Mouse (Mus musculus): ENCODE measurements around the gene Liph. TPM values are rescaled to one million over a fixed set of nuclear protein-coding genes. Genes with fewer than 3 reads are reported as not detected.

Gene Liph
- polyA plus RNA-seq, 1 experiment from 2014 or later: 8.7 TPM

DNA sequence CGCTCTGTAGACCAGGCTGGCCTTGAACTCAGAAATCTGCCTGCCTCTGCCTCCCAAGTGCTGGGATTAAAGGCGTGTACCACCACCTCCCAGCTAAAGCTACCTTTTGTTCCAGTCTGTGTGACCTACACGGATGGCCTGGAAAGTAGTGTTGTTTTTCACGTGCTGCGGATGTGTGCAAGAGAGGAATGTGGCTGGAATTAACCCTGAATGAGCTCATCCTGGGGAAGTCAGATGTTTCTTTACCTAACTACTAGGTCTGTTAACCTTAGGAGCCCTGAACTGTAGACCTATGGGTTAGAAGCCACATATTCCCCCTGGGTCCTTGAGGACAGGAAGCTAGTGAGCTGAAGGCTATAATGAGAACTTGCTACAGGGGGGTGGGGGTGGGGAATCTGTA, 7.5 kb downstream of the Liph start:
- H3K27ac ChIP-seq (ENCODE audit: low read depth): no peak overlapping the region
- ATAC-seq (replicated peaks; ENCODE audit: low FRiP score, low TSS enrichment, low read depth): no peak
- H3K9ac ChIP-seq (ENCODE audit: low read length): no peak overlapping the region
- no peaks in the 10 kb centered on the region for H3K36me3 ChIP-seq (ENCODE audit: control insufficient read depth, insufficient read depth, low read length)
- H3K4me2 ChIP-seq (ENCODE audit: low read length): no peak overlapping the region
- no peaks in the 10 kb centered on the region for H3K27me3 ChIP-seq (replicated peaks; ENCODE audit: control insufficient read depth, insufficient read depth, low read length)
- H3K4me3 ChIP-seq (ENCODE audit: low read depth, low read length): no peak overlapping the region
- DNase-seq (ENCODE audit: low spot score): no peak
- no peaks in the 10 kb centered on the region for H3K4me1 ChIP-seq (replicated peaks; ENCODE audit: control insufficient read depth, insufficient read depth, low read length)
- WGBS: 65% methylated on average over 5 of the region's 5 CpGs
- H3K9me3 ChIP-seq (ENCODE audit: control insufficient read depth, low read length): no peaks in the 10 kb centered on the region

DNA sequence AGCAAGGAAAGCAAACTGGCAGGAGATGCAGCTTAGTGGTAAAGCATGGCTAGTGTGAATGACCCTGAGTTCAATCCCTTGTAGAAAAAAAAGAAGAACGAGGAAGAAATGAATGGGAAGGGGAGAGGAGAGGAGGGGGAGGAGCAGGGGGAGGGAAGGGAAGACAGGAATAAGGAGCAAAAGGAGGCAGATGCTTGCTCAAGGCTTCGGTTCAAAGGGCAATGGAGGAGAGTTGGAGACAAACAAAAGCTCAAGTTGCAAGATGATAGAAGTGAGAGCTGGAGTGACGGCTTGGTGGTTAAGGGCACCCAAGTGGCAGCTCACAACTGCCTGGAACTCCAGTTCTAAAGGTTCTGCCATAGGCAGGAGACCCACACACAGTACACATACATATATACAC, 9.3 kb downstream of the Liph start:
- Histone ChIP-seq H3K27me3 (replicated peaks; ENCODE audit: control insufficient read depth, insufficient read depth, low read length) (no peaks in the 10 kb centered on the region), H3K36me3 (ENCODE audit: control insufficient read depth, insufficient read depth, low read length) (no peaks in the 10 kb centered on the region), H3K9ac (ENCODE audit: low read length) (no peak overlapping the region), H3K4me1 (replicated peaks; ENCODE audit: control insufficient read depth, insufficient read depth, low read length) (no peaks in the 10 kb centered on the region), H3K27ac (ENCODE audit: low read depth) (no peak overlapping the region), H3K4me3 (ENCODE audit: low read depth, low read length) (no peak overlapping the region), H3K9me3 (ENCODE audit: control insufficient read depth, low read length) (no peaks in the 10 kb centered on the region), H3K4me2 (ENCODE audit: low read length) (no peak overlapping the region)
- ATAC-seq (replicated peaks; ENCODE audit: low FRiP score, low TSS enrichment, low read depth) (no peak), DNase-seq (ENCODE audit: low spot score) (no peak)
- WGBS: 33% methylated on average over 3 of the region's 3 CpGs

GRCm38 (mm10) chr16:21984091-21984490, 11.4 kb downstream of the Liph start:
- Histone ChIP-seq H3K27me3 (replicated peaks; ENCODE audit: control insufficient read depth, insufficient read depth, low read length) (no peaks in the 10 kb centered on the region), H3K9ac (ENCODE audit: low read length) (no peak overlapping the region), H3K9me3 (ENCODE audit: control insufficient read depth, low read length) (no peaks in the 10 kb centered on the region), H3K4me3 (ENCODE audit: low read depth, low read length) (no peak overlapping the region), H3K4me1 (replicated peaks; ENCODE audit: control insufficient read depth, insufficient read depth, low read length) (no peaks in the 10 kb centered on the region), H3K27ac (ENCODE audit: low read depth) (no peak overlapping the region), H3K4me2 (ENCODE audit: low read length) (no peak overlapping the region), H3K36me3 (ENCODE audit: control insufficient read depth, insufficient read depth, low read length) (no peaks in the 10 kb centered on the region)
- ATAC-seq (replicated peaks; ENCODE audit: low FRiP score, low TSS enrichment, low read depth) (no peak), DNase-seq (ENCODE audit: low spot score) (no peak)
- WGBS: 90% methylated on average over 12 of the region's 12 CpGs

DNA sequence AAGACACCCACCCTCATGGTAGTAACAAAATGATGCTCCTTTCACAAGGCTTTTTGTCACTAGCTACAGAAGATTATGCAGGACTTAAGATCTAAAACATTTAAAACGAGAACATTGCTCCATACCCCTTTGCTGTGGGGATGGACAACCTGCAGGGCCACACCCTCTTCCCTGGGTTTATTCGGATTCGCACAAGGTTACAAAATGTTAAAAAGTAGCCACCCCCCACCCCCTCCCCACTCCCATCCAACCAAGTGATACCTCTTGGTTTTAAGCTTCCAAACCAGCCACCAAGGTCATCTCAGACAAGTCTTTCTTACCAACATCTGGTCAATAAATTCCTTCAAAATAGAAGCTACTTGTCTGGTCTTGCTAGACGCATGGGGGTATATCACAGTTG, 11.9 kb downstream of the Liph start:
- Histone ChIP-seq H3K9ac (ENCODE audit: low read length) (no peak overlapping the region), H3K9me3 (ENCODE audit: control insufficient read depth, low read length) (no peaks in the 10 kb centered on the region), H3K27me3 (replicated peaks; ENCODE audit: control insufficient read depth, insufficient read depth, low read length) (no peaks in the 10 kb centered on the region), H3K4me1 (replicated peaks; ENCODE audit: control insufficient read depth, insufficient read depth, low read length) (no peaks in the 10 kb centered on the region), H3K27ac (ENCODE audit: low read depth) (no peak overlapping the region), H3K36me3 (ENCODE audit: control insufficient read depth, insufficient read depth, low read length) (no peaks in the 10 kb centered on the region), H3K4me3 (ENCODE audit: low read depth, low read length) (no peak overlapping the region), H3K4me2 (ENCODE audit: low read length) (no peak overlapping the region)
- no peak for ATAC-seq (replicated peaks; ENCODE audit: low FRiP score, low TSS enrichment, low read depth)
- WGBS: 93% methylated on average over 4 of the region's 4 CpGs
- no peak for DNase-seq (ENCODE audit: low spot score)

DNA sequence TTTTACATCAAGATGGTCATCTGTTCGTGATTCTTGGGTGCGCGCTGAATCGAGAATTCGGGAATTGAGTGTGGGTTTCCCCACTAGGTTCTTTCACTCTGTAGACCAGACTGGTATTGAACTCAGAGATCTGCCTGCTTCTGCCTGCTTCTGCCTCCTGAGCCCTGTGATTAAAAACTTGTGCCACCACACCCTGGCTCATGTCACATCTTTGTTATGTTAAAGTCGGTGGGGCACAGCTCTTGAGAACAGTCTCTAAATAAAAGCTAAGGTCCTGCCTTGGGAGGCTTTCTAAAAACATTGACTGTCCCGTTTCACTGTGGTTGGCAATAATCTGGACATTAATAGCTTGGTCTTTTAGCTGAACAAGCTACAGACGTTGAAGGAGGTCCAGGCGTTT, 12.3 kb downstream of the Liph start:
- H3K36me3 ChIP-seq (ENCODE audit: control insufficient read depth, insufficient read depth, low read length): no peaks in the 10 kb centered on the region
- H3K9ac ChIP-seq (ENCODE audit: low read length): no peak overlapping the region
- DNase-seq (ENCODE audit: low spot score) (no peak), ATAC-seq (replicated peaks; ENCODE audit: low FRiP score, low TSS enrichment, low read depth) (no peak)
- no peak overlapping the region for H3K27ac ChIP-seq (ENCODE audit: low read depth)
- WGBS: 96% methylated on average over 9 of the region's 9 CpGs
- no peak overlapping the region for H3K4me3 ChIP-seq (ENCODE audit: low read depth, low read length)
- H3K4me2 ChIP-seq (ENCODE audit: low read length): no peak overlapping the region
- no peaks in the 10 kb centered on the region for H3K27me3 ChIP-seq (replicated peaks; ENCODE audit: control insufficient read depth, insufficient read depth, low read length)
- no peaks in the 10 kb centered on the region for H3K9me3 ChIP-seq (ENCODE audit: control insufficient read depth, low read length)
- H3K4me1 ChIP-seq (replicated peaks; ENCODE audit: control insufficient read depth, insufficient read depth, low read length): no peaks in the 10 kb centered on the region

DNA sequence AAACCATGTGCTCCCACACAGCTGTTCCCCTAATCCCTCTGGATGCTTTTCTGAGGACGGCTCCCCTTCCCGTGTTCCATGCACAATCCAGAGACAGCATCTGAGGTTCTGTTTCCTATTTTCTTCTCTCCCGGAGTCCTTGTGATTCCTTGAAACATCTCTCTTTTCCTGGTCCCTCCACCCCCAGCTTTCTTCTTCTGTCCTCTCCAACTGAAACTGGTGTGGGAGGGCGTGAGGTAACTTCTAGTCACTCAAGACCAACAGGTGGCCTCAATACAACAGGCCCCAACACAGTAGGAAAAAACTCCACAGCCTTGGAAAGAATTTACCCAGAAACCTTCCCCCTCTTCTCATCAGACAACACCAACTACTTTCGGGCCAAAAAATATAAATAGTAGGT, 18.1 kb downstream of the Liph start:
- no peak overlapping the region for H3K4me2 ChIP-seq (ENCODE audit: low read length)
- no peaks in the 10 kb centered on the region; the same call in 1 of the 2 replicates for H3K4me1 ChIP-seq (replicated peaks; ENCODE audit: control insufficient read depth, insufficient read depth, low read length)
- no peak overlapping the region for H3K4me3 ChIP-seq (ENCODE audit: low read depth, low read length)
- H3K36me3 ChIP-seq (ENCODE audit: control insufficient read depth, insufficient read depth, low read length): no peaks in the 10 kb centered on the region
- no peaks in the 10 kb centered on the region for H3K9me3 ChIP-seq (ENCODE audit: control insufficient read depth, low read length)
- no peak for DNase-seq (ENCODE audit: low spot score)
- no peaks in the 10 kb centered on the region for H3K27me3 ChIP-seq (replicated peaks; ENCODE audit: control insufficient read depth, insufficient read depth, low read length)
- WGBS: 76% methylated on average over 5 of the region's 5 CpGs
- no peak for ATAC-seq (replicated peaks; ENCODE audit: low FRiP score, low TSS enrichment, low read depth)
- H3K9ac ChIP-seq (ENCODE audit: low read length): no peak overlapping the region
- no peak overlapping the region for H3K27ac ChIP-seq (ENCODE audit: low read depth)

GRCm38 (mm10) chr16:21976203-21976602, 19.3 kb downstream of the Liph start:
- WGBS: 7% methylated on average over 16 of the region's 16 CpGs
- H3K4me3 ChIP-seq (ENCODE audit: low read depth, low read length): no peak overlapping the region
- DNase-seq (ENCODE audit: low spot score): no peak

GRCm38 (mm10) chr16:21971446-21971845, 24.0 kb downstream of the Liph start:
- Histone ChIP-seq H3K36me3 (ENCODE audit: control insufficient read depth, insufficient read depth, low read length) (no peaks in the 10 kb centered on the region), H3K4me2 (ENCODE audit: low read length) (no peak overlapping the region), H3K4me1 (replicated peaks; ENCODE audit: control insufficient read depth, insufficient read depth, low read length) (no peaks in the 10 kb centered on the region; the same call in 1 of the 2 replicates), H3K4me3 (ENCODE audit: low read depth, low read length) (no peak overlapping the region), H3K9me3 (ENCODE audit: control insufficient read depth, low read length) (0 out of 2 replicates have a peak, but pooled peaks cover 4% of the 10 kb centered on the region), H3K27me3 (replicated peaks; ENCODE audit: control insufficient read depth, insufficient read depth, low read length) (no peaks in the 10 kb centered on the region), H3K9ac (ENCODE audit: low read length) (no peak overlapping the region), H3K27ac (ENCODE audit: low read depth) (no peak overlapping the region)
- ATAC-seq (replicated peaks; ENCODE audit: low FRiP score, low TSS enrichment, low read depth) (no peak), DNase-seq (ENCODE audit: low spot score) (no peak)
- WGBS: 73% methylated on average over 4 of the region's 4 CpGs

More at GRCm38 (mm10) chr16:21976203-21976602, 19.3 kb downstream of the Liph start:
- H3K27ac ChIP-seq (ENCODE audit: low read depth): no peak overlapping the region
- H3K9me3 ChIP-seq (ENCODE audit: control insufficient read depth, low read length): no peaks in the 10 kb centered on the region
- peak overlapping the region; percentile 30; the same call in 1 of the 2 replicates for H3K4me2 ChIP-seq (ENCODE audit: low read length)
- no peaks in the 10 kb centered on the region; the same call in 1 of the 2 replicates for H3K4me1 ChIP-seq (replicated peaks; ENCODE audit: control insufficient read depth, insufficient read depth, low read length)
- ATAC-seq (replicated peaks; ENCODE audit: low FRiP score, low TSS enrichment, low read depth): no peak
- H3K27me3 ChIP-seq (replicated peaks; ENCODE audit: control insufficient read depth, insufficient read depth, low read length): no peaks in the 10 kb centered on the region
- no peak overlapping the region for H3K9ac ChIP-seq (ENCODE audit: low read length)
- H3K36me3 ChIP-seq (ENCODE audit: control insufficient read depth, insufficient read depth, low read length): no peaks in the 10 kb centered on the region

- Histone ChIP-seq H3K4me2 (ENCODE audit: low read length) (no peak overlapping the region), H3K9me3 (ENCODE audit: control insufficient read depth, low read length) (0 out of 2 replicates have a peak, but pooled peaks cover 4% of the 10 kb centered on the region), H3K27ac (ENCODE audit: low read depth) (no peak overlapping the region), H3K36me3 (ENCODE audit: control insufficient read depth, insufficient read depth, low read length) (no peaks in the 10 kb centered on the region), H3K27me3 (replicated peaks; ENCODE audit: control insufficient read depth, insufficient read depth, low read length) (no peaks in the 10 kb centered on the region), H3K9ac (ENCODE audit: low read length) (no peak overlapping the region), H3K4me3 (ENCODE audit: low read depth, low read length) (no peak overlapping the region), H3K4me1 (replicated peaks; ENCODE audit: control insufficient read depth, insufficient read depth, low read length) (no peaks in the 10 kb centered on the region)
- DNase-seq (ENCODE audit: low spot score): no peak
- ATAC-seq (replicated peaks; ENCODE audit: low FRiP score, low TSS enrichment, low read depth): no peak
- WGBS: 68% methylated on average over 6 of the region's 6 CpGs
Measured at GRCm38 (mm10) chr16:21970536-21970935, 24.9 kb downstream of the Liph start.
